Mouse (Mus musculus) ES-Bruce4 (cell line): ENCODE data around the gene Ppm1e.

Source experiments
- CTCF ChIP-seq: IDR thresholded peaks from one replicate; pipeline ENCODE4 v1.8.1; 2011; ENCODE audit warnings: low read depth, low read length
- EP300 ChIP-seq: IDR thresholded peaks from 2 replicates; pipeline ENCODE4 v1.6.1; 2011; ENCODE audit warnings: low read depth, low read length; ENCODE audit not compliant: insufficient read depth
- POLR2A ChIP-seq: IDR thresholded peaks from one replicate; pipeline ENCODE4 v1.8.1; 2011; ENCODE audit warnings: low read length; ENCODE audit not compliant: insufficient read depth

GRCm38 (mm10) chr11:87250132-87250531 lies 108.7 kb downstream of the Ppm1e start:
- TF ChIP-seq CTCF = no peak
- no peak for TF ChIP-seq POLR2A
- no peak for TF ChIP-seq EP300
